Mouse (Mus musculus) thymus, postnatal 0 days (tissue): ENCODE measurements around the gene 1600012H06Rik. TPM values are rescaled to one million over a fixed set of nuclear protein-coding genes. Genes with fewer than 3 reads are reported as not detected.
"Not testable (repeated sequence)": the region's sequence is repeated elsewhere in the genome, so short reads cannot be mapped to it uniquely, and the experiment has no call there.

ENCODE experiments used
- DNase-seq: peaks from one replicate; pipeline ENCODE4 v3.0.0-alpha.2; 2015; ENCODE audit warnings: low spot score
- polyA plus RNA-seq: library from polyadenylated mRNA; unstranded; fragments of >200 nt; fragmentation: Nextera tagmentation; extraction: Ambion mirVana; gene quantifications from 2 replicates; pipeline ENCODE4 v1.2.1, GENCODE M21; 2015

The 1600012H06Rik gene
- 37.5 and 39.0 TPM in 2 replicates for polyA plus RNA-seq

DNA sequence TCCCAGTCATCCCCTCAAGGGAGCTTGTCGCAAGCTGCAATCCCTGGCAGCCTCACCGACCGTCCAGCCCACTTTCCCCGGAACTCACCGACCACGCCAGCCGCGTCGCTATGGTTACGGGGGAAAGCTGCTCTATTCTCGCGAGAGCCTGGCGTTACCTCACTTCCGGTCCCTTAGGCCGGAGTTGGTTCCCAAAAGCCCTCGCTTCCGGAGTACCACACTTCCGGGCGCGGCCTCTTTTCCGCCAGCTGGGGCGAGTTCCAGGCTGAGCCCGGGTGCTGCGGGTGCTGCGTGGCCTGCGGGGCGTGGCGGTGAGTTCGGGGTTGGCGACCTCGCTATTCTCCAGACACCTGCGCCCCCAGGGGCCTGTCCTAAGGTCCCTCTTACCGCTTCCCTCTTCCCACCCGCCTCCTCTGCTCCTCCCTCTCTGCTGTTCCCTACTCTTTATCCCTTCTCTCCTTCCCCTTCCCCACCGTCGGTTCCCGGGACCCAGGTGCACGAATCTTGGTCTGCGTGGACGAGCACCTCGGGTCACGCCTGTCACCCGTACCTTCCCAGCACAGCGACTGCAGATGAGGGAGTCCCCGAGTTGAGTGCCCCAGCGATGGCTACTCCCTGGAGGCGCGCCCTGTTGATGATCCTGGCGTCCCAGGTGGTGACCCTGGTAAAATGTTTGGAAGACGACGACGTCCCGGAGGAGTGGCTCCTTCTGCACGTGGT lies at the start of gene 1600012H06Rik, which contains the start of gene Wdr27:
Gene 1600012H06Rik, plus strand, starts transcription at position 176 of the 720 bp plus-strand sequence.
Gene Wdr27, minus strand, starts transcription at position 150 of the 720 bp plus-strand sequence.
- DNase-seq: peak; percentile 99

DNA sequence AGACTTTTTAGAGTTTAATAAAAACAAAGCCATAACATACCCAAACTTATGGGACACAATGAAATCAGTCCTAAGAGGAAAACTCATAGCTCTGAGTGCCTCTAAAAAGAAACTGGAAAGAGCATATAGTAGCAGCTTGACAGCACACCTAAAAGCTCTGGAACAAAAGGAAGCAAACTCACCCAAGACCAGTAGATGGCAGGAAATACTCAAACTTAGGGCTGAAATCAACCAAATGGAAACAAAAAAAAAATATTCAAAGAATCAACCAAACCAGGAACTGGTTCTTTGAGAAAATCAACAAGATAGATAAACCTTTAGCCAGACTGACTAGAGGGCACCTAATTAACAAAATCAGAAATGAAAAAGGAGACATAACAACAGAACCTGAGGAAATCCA lies 47.9 kb upstream of the 1600012H06Rik start:
- peak; percentile 52 for DNase-seq

- DNase-seq: no peak
Measured at GRCm38 (mm10) chr17:14898972-14899371, 44.0 kb upstream of the 1600012H06Rik start.

GRCm38 (mm10) chr17:14903212-14903611 lies 39.8 kb upstream of the 1600012H06Rik start:
- no peak for DNase-seq

DNA sequence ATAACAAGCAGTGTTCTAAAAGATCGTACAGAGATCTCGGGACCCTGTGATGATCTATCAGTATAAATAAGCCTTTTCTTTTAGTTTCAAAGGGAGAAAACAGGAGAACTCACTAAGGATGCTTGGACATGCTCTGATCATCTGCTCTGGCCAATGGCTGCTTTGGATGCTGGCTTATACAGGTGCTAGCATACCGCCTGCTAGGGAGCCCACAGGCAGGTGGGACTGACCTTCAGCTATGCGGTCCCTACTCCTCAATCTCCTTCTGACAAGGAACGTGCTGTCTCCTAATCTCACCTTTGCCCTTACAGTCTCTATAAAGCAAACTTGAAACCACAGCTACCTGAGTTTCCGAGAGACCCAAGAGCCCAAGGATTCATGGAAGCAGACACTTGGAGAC lies 38.8 kb upstream of the 1600012H06Rik start:
- DNase-seq: no peak

DNA sequence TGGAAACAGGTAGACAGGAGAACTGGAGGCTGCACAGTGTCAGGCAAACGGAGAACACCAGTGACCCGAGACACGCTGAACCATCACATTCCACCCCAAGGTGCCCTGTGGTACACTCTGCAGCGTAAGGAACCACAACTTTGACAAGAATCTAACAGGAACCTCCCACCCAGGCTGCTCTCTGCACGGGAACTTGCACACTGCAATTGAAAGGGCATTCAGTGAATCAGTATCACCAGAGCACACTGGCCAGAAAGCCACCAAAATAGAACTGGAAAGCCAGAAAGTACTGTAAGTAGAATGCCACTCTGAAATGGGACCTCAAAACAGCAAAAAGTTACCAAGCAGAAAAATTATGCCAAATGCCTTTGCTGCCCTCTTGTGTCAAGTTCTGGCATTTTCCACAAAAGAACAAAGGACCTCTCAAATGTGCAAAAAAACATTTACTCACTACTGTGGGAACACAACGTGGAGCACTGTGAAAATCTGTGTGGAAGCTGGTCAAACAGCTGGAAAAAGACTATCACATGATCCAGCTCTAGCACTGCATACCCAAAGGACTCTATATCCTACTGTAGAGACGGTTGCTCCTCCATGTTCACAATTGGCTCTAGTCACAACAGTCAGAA lies 38.2 kb upstream of the 1600012H06Rik start:
- peak; percentile 87 for DNase-seq

DNA sequence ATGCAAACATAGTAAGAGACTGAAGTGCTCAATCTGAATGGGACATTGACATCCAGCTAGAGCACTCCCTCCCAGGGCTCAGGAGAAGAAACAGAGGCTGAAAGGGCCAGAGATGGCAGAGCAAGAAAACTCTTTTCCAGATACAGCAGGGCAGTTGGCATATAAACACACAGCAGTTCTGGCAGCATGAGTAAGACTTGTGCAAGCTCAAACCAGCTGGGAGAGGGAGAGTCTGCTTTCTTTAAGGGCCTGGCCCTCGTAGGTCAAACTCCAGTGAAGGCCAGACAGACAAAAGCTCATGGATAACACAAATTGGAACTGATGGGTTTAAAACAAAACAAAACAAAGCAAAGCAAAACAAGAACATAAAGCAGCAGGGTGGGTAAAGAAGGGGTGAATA lies 36.4 kb upstream of the 1600012H06Rik start:
- DNase-seq: no peak

- peak; percentile 72 for DNase-seq
Measured at GRCm38 (mm10) chr17:14907136-14907535, 35.8 kb upstream of the 1600012H06Rik start.

GRCm38 (mm10) chr17:14909331-14909730 lies 33.7 kb upstream of the 1600012H06Rik start:
- peak; percentile 84 for DNase-seq

DNA sequence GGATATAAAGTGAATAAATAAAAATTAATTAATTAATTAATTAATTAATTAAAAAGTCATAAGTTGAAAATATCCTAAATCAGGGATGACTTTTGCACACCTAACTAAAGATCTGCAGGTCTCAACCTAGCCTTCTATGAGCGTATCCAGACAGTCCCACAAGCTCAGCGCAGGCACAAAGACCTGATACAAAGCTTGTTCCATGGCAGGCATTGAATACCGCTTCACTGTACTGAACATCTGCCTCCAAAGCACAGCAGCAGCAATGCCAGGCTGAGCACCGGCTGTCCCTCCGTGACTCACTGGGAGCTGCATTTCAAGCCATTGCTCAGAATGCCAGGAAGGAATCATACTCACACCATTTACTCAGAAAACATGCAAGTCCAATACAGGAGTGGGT lies 32.2 kb upstream of the 1600012H06Rik start:
- no peak for DNase-seq

GRCm38 (mm10) chr17:14912420-14912819 lies 30.6 kb upstream of the 1600012H06Rik start:
- peak; percentile 38 for DNase-seq

- DNase-seq: peak; percentile 40
Measured at GRCm38 (mm10) chr17:14912981-14913380, 30.0 kb upstream of the 1600012H06Rik start.

DNA sequence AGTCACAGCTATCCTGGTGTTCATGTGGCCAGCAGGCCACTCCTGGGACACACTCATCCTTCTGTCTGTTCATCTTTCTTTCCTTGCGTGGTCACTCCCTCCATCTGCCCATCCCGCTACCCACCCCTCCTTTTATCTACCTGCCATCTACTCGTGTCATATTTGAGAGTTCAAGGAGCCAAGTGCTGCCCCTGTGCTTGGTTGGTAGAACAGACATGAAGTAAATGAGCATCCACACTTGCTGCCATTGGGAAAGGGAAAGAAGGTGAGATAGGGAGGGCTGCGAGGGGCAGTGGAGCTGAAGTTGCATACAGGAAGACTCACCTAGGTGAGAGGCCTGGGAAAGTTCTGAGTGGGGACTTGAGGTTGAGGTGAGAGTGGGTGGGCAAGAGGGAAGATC lies 28.6 kb upstream of the 1600012H06Rik start:
- DNase-seq: no peak

DNA sequence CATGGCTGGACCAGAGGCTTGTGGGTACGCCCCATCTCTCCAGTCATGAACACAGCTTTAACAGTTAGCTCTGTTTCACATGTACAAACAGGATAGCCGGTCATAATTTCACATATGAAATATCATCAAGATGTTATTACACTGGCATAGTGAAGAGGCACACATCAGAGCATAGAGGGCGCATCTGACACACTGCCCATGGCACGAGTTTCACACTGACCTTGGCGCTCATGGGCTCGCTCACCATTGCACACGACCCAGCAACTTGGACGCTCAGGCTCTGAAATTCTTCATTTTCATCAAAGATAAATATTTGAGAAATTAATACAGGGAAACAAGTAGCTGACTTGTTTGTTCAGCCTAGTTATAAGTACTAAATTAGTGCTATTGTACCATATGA lies 25.1 kb upstream of the 1600012H06Rik start:
- DNase-seq: no peak

- DNase-seq: peak; percentile 10
Measured at GRCm38 (mm10) chr17:14921582-14921981, 21.4 kb upstream of the 1600012H06Rik start.

- no peak for DNase-seq
Measured at GRCm38 (mm10) chr17:14927644-14928218, 15.3 kb upstream of the 1600012H06Rik start.

GRCm38 (mm10) chr17:14928631-14929030 lies 14.4 kb upstream of the 1600012H06Rik start:
- no peak for DNase-seq

GRCm38 (mm10) chr17:14930697-14931096 lies 12.3 kb upstream of the 1600012H06Rik start:
- DNase-seq: no peak

GRCm38 (mm10) chr17:14931469-14931868 lies 11.5 kb upstream of the 1600012H06Rik start:
- no peak for DNase-seq

GRCm38 (mm10) chr17:14935280-14935679 lies 7.7 kb upstream of the 1600012H06Rik start:
- DNase-seq: not testable (repeated sequence)

- no peak for DNase-seq
Measured at GRCm38 (mm10) chr17:14935841-14936605, 7.0 kb upstream of the 1600012H06Rik start.
